Mouse (Mus musculus) CH12.LX (cell line): ENCODE measurements around the gene Qars. TPM values are rescaled to one million over a fixed set of nuclear protein-coding genes. Genes with fewer than 3 reads are reported as not detected.

Source experiments
- DNase-seq: peaks from one replicate; pipeline ENCODE4 v3.0.0-alpha.2; 2013; ENCODE audit errors: extremely low read depth
- H3K27ac ChIP-seq: 2 replicates; pipeline ENCODE4 v1.5.1; 2012; ENCODE audit warnings: low read depth, mild to moderate bottlenecking, control low read depth, moderate library complexity; ENCODE audit not compliant: insufficient read depth
- H3K27me3 ChIP-seq: replicated peaks from 2 replicates; pipeline ENCODE3; 2012; ENCODE audit warnings: inconsistent platforms
- H3K36me3 ChIP-seq, 2 experiments: replicated peaks in 1 of 2; 2 replicates each; pipeline versions ENCODE3 to v1.6.1; 2012; ENCODE audit warnings: inconsistent platforms in 1 of 2, low read length in 1 of 2, mild to moderate bottlenecking in 1 of 2, mixed read lengths in 1 of 2, moderate library complexity in 1 of 2; ENCODE audit not compliant: control insufficient read depth in 1 of 2, insufficient read depth in 1 of 2
- H3K4me1 ChIP-seq, 2 experiments: 2 replicates each; pipeline ENCODE4 v1.6.1; 2012; ENCODE audit warnings: inconsistent platforms in 1 of 2, moderate library complexity in 1 of 2; ENCODE audit not compliant: insufficient read depth in 2 of 2, control insufficient read depth in 1 of 2
- H3K4me2 ChIP-seq: 2 replicates; pipeline ENCODE4 v1.6.1; 2012; ENCODE audit warnings: low read depth, mild to moderate bottlenecking, control low read depth; ENCODE audit not compliant: poor library complexity, insufficient read depth, severe bottlenecking
- H3K4me3 ChIP-seq, 3 experiments: fragments of 150-350 bp in 1 of 3; sonication (generic) in 1 of 3; replicated peaks in 1 of 3; 2 replicates each; pipeline versions ENCODE3 to v1.5.1; 2011 to 2012; ENCODE audit warnings: low read depth in 2 of 3, low read length in 2 of 3, mild to moderate bottlenecking in 2 of 3, moderate library complexity in 2 of 3, control low read depth in 1 of 3, improper control_type of control experiment in 1 of 3, inconsistent platforms in 1 of 3, mixed read lengths in 1 of 3; ENCODE audit not compliant: poor library complexity in 1 of 3
- H3K79me2 ChIP-seq: replicated peaks from 2 replicates; pipeline ENCODE4 v1.6.1; 2012; ENCODE audit warnings: mild to moderate bottlenecking, moderate library complexity; ENCODE audit not compliant: control insufficient read depth, poor library complexity, insufficient read depth, severe bottlenecking; ENCODE audit errors: extremely low read depth
- H3K9ac ChIP-seq: 2 replicates; pipeline ENCODE4 v1.6.1; 2012; ENCODE audit warnings: low read depth, mild to moderate bottlenecking, control low read depth, moderate library complexity; ENCODE audit not compliant: insufficient read depth
- H3K9me3 ChIP-seq: replicated peaks from 2 replicates; pipeline ENCODE3; 2012; ENCODE audit warnings: low read length, inconsistent platforms, mixed read lengths
- CHD2 ChIP-seq: IDR thresholded peaks from 2 replicates; pipeline ENCODE4 v1.6.1; 2011; ENCODE audit warnings: low read length, improper control_type of control experiment
- E2F4 ChIP-seq: IDR thresholded peaks from 2 replicates; pipeline ENCODE4 v1.6.1; 2011; ENCODE audit warnings: low read depth, low read length, improper control_type of control experiment; ENCODE audit not compliant: insufficient replicate concordance
- ELF1 ChIP-seq: IDR thresholded peaks from 2 replicates; pipeline ENCODE4 v1.6.1; 2014; ENCODE audit warnings: low read depth, mild to moderate bottlenecking, inconsistent platforms, low read length, improper control_type of control experiment
- EP300 ChIP-seq: IDR thresholded peaks from 2 replicates; pipeline ENCODE4 v1.6.1; 2011; ENCODE audit warnings: low read length, improper control_type of control experiment
- GABPA ChIP-seq: IDR thresholded peaks from 2 replicates; pipeline ENCODE4 v1.6.1; 2012; ENCODE audit warnings: low read depth, low read length, improper control_type of control experiment, inconsistent platforms; ENCODE audit not compliant: insufficient replicate concordance
- HCFC1 ChIP-seq: IDR thresholded peaks from 2 replicates; pipeline ENCODE4 v1.6.1; 2012; ENCODE audit warnings: low read depth, mild to moderate bottlenecking, inconsistent platforms, low read length, improper control_type of control experiment
- IRF4 ChIP-seq: IDR thresholded peaks from 2 replicates; pipeline ENCODE4 v1.6.1; 2014; ENCODE audit warnings: low read depth, mild to moderate bottlenecking, inconsistent platforms, low read length, improper control_type of control experiment
- MAX ChIP-seq: IDR thresholded peaks from 2 replicates; pipeline ENCODE4 v1.6.1; 2011; ENCODE audit warnings: low read length, improper control_type of control experiment
- MXI1 ChIP-seq: IDR thresholded peaks from 2 replicates; pipeline ENCODE4 v1.6.1; 2011; ENCODE audit warnings: mild to moderate bottlenecking, low read depth, low read length, improper control_type of control experiment
- MYC ChIP-seq: IDR thresholded peaks from 2 replicates; pipeline ENCODE4 v1.6.1; 2011; ENCODE audit warnings: low read depth, mild to moderate bottlenecking, improper control_type of control experiment, low read length
- POLR2A ChIP-seq: IDR thresholded peaks from 2 replicates; pipeline ENCODE4 v1.6.1; 2011; ENCODE audit warnings: low read depth, mild to moderate bottlenecking, improper control_type of control experiment, low read length
- RCOR1 ChIP-seq: conservative IDR thresholded peaks from 2 replicates; pipeline ENCODE4 v1.6.1; 2012; ENCODE audit warnings: low read depth, mild to moderate bottlenecking, inconsistent platforms, low read length, improper control_type of control experiment
- SIN3A ChIP-seq: IDR thresholded peaks from 2 replicates; pipeline ENCODE4 v1.6.1; 2012; ENCODE audit warnings: low read length, improper control_type of control experiment, inconsistent platforms
- TBP ChIP-seq: conservative IDR thresholded peaks from 2 replicates; pipeline ENCODE4 v1.6.1; 2011; ENCODE audit warnings: low read depth, low read length, improper control_type of control experiment
- TCF12 ChIP-seq: IDR thresholded peaks from 2 replicates; pipeline ENCODE4 v1.6.1; 2014; ENCODE audit warnings: low read depth, mild to moderate bottlenecking, inconsistent platforms, low read length, improper control_type of control experiment
- ZC3H11A ChIP-seq: IDR thresholded peaks from 2 replicates; pipeline ENCODE4 v1.6.1; 2012; ENCODE audit warnings: low read depth, mild to moderate bottlenecking, inconsistent platforms, low read length, improper control_type of control experiment
- ZMIZ1 ChIP-seq: IDR thresholded peaks from 2 replicates; pipeline ENCODE4 v1.6.1; 2012; ENCODE audit warnings: low read depth, mild to moderate bottlenecking, inconsistent platforms, low read length, improper control_type of control experiment
- ZNF384 ChIP-seq: IDR thresholded peaks from 2 replicates; pipeline ENCODE4 v1.6.1; 2012; ENCODE audit warnings: low read depth, low read length, improper control_type of control experiment, inconsistent platforms
- dilution Hi-C: fragments of 300-500 bp; cut with MboI; formaldehyde crosslinking; loops from 2 replicates; pipeline ENCODE4 v1.14.3; 2020; ENCODE audit warnings: low sequenced_read_pairs; ENCODE audit not compliant: extremely low pct_unique_long_range_greater_than_20kb, extremely low pct_ligation_motif_present
- in situ Hi-C: fragments of 300-500 bp; cut with MboI; formaldehyde crosslinking; loops from 3 replicates; pipeline ENCODE4 v1.14.3; 2019; ENCODE audit warnings: low sequenced_read_pairs, low pct_ligation_motif_present, low pct_unique_long_range_greater_than_20kb, mixed read lengths
- polyA plus RNA-seq: library from polyadenylated mRNA; unstranded; fragments of >175 nt; gene quantifications from 2 replicates; pipeline ENCODE4 v1.2.1, GENCODE M21; 2012; ENCODE audit warnings: low read depth; ENCODE audit not compliant: insufficient read length
- total RNA-seq, 2 experiments: library from RNA; depleted of rRNA; stranded (reverse); fragments of 300-350 nt in 1 of 2; fragments of >200 nt in 1 of 2; gene quantifications; 2 replicates each; pipeline ENCODE4 v1.2.3; 2012 to 2014

The Qars gene
- total and polyA plus RNA-seq, 3 experiments: 229 to 322 (median 293) TPM

DNA sequence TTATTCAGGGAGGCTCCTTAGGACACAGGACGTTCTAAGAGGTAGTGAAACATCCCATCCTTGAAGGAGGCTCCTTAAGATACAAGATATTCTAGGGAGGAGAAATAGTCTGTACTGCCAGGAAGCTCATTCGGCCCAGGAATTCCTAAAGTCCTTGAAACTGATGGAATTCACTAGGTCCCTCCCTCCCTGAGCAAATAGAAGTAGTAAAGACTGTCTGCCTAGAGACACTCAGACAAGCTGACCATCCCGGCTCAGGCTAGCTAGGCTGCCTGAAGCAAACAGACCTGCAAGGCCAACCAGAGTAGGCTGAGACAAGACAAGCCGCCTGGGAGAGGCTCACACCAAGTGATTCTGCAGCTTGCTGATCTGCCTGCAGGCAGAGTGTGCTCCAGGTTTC lies 37.7 kb upstream of the Qars start:
- no peaks in the 10 kb centered on the region for H3K27me3 ChIP-seq
- no peaks in the 10 kb centered on the region for H3K79me2 ChIP-seq
- H3K27ac ChIP-seq: no peak overlapping the region
- H3K4me3 ChIP-seq: no peak overlapping the region
- no peak overlapping the region for H3K4me2 ChIP-seq
- no peaks in the 10 kb centered on the region for H3K4me1 ChIP-seq
- DNase-seq: no peak
- in situ Hi-C loops: no loop called here
- H3K9me3 ChIP-seq: no peaks in the 10 kb centered on the region
- TF ChIP-seq IRF4: no peak
- no peak for TF ChIP-seq E2F4
- TF ChIP-seq RCOR1: no peak
- no peak overlapping the region for H3K9ac ChIP-seq
- dilution Hi-C loops: no loop called here
- peaks cover 4 to 17% of the 10 kb centered on the region in 2 experiments for H3K36me3 ChIP-seq

DNA sequence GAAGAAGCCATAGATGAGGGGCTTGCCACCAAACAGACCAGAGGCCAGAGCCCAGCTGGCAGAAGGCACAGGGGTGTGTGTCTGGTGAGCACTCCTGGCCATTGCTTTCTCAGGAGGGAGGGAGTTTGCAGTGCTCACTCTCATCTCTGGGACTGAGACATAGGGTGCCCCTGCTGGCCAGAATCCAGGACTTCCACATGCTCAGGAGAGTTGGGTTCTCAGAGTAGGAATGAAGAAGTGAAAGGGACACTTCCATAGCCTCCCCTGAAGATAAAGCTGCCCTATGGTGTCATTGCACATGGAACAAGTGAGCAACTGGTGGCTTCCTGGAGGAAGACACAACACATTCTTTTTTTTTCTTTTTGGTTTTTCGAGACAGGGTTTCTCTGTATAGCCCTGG lies 33.0 kb upstream of the Qars start:
- DNase-seq: no peak
- no peak for TF ChIP-seq RCOR1
- no peak for TF ChIP-seq ZNF384
- TF ChIP-seq ZMIZ1: no peak
- no peak for TF ChIP-seq EP300
- TF ChIP-seq TBP: no peak
- TF ChIP-seq MYC: no peak
- TF ChIP-seq GABPA: no peak
- TF ChIP-seq MXI1: no peak
- no peak for TF ChIP-seq IRF4
- TF ChIP-seq HCFC1: no peak
- no peak for TF ChIP-seq CHD2
- TF ChIP-seq SIN3A: no peak
- no peak for TF ChIP-seq ELF1
- no peak for TF ChIP-seq TCF12
- TF ChIP-seq MAX: no peak
- no peak for TF ChIP-seq POLR2A
- TF ChIP-seq ZC3H11A: no peak
- H3K27me3 ChIP-seq: no peaks in the 10 kb centered on the region
- no peaks in the 10 kb centered on the region for H3K36me3 ChIP-seq
- dilution Hi-C loops (no loop called here), in situ Hi-C loops (no loop called here)
- no peaks in the 10 kb centered on the region for H3K9me3 ChIP-seq
- H3K9ac ChIP-seq: no peak overlapping the region
- H3K4me1 ChIP-seq: no peaks in the 10 kb centered on the region
- no peak overlapping the region for H3K27ac ChIP-seq
- no peak overlapping the region for H3K4me2 ChIP-seq
- H3K79me2 ChIP-seq: no peaks in the 10 kb centered on the region
- no peak overlapping the region for H3K4me3 ChIP-seq
